Mouse (Mus musculus): ENCODE results near the gene Slc17a4.
A peak's percentile ranks its signal among the peaks of the same experiment; 100 is the strongest.

Slc17a4 gene

DNA sequence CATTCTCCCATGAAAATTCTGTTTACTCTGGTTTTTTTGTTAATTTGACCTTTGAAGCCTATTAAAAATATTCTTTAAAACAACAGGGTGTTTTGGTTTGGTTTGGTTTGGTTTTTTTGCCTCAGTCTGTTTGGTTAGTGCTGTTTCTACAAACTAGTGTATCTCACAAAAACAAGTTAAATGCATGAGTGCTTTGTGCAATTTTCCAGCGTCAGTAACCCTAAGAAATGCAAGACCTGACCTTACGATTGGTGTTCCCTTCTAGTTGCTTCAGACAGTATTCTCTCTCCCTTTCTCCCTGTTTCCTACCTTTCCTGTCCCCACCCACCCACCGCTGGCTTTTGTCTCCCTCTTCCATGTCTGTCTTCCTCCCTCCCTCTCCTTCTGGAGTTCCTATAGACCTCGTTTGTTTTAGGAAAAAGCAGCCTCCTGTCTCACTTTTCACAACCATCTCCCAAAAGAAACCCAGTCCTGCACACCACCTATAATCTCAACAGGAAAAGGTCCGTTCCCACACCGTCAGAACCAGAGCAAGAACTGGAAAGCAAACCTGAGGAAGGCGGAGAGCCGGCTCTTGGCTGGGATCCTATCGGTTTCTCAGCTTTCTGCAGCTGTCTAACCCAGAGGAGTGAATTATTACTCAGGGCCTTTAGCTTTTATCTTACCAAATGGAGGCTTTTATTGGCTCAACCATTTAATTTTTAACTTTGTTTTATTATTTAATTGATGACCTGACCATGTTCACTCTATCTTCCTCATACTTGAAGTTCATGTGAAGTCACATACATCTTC, at the start of gene Slc17a4:
Gene Slc17a4, minus strand, starts transcription at position 634 of the 792 bp plus-strand sequence.
- DNase-seq (ENCODE audit: low spot score in 2 of 2), result no peak

DNA sequence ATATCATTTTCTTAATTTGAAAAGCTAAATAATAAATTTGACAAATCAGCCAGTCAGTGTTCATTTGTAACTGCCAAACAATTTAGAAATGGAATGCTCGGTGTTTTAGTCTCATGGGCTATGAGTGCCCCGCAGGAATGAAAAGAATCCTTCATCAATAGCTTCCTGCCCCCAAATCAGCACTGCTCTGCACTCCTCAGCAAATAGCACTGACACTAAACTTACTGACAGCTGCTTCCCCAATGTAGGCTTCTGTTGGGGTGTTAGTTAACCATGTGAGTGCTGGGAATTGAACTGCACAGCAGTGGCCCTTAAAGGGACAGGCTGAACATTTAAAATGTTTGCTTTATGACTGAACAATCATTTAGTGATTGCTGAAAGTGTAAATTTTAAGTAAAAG, 45.0 kb upstream of the Slc17a4 start:
- DNase-seq (ENCODE audit: low spot score in 2 of 2), result no peak

DNA sequence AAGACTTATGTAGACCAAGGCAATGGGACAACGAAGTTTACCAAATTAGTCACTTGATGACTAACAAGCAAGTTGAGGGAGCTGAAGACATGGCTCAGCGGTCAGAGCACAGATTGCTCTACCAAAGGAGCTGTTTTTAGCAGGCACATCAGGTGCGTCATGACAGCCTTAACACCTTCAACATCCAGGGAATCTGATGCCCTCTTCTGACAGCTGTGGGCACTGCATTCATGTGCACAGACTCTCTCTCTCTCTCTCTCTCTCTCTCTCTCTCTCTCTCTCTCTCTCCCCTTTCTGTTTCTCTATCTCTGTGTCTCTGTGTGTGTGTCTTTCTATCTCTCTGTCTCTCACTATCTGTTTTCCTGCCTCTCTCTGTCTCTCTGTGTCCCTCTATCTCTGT, 36.1 kb upstream of the Slc17a4 start:
- no peak for DNase-seq (ENCODE audit: low spot score in 2 of 2)

DNA sequence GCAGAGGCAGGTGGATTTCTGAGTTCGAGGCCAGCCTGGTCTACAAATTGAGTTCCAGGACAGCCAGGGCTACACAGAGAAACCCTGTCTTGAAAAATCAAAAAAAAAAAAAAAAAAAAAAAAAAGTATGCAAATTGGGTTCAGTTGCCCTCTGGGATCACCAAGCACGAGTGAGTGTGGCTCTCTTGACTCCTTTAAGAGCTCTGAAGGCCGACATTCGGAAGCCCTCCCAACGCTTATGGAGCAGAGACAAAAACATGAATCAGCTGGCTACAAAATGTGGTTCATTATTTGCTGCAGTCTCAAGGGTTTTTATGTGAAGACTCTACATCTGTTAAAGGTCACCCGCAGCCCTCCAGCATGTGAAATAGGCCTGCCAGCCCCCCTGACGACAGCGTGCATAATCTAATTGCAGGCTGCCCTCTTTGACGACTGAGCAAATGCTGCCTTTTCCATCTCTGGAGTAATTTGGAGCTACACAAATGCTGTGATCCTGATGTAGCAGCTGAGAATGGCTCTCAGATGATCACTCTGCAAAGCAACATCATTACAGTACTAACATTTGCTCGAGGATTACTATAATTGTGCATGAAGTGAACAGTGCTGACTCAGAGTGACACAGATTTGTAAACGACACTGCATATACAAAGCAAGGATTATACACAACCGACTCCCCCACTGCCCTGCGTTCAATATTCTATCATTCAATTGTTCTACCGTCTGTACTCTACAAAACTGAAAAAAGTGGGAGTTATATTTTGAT, 34.9 kb upstream of the Slc17a4 start:
- peak in 1 of 2 experiments; percentile 37 for DNase-seq (ENCODE audit: low spot score in 2 of 2)

DNA sequence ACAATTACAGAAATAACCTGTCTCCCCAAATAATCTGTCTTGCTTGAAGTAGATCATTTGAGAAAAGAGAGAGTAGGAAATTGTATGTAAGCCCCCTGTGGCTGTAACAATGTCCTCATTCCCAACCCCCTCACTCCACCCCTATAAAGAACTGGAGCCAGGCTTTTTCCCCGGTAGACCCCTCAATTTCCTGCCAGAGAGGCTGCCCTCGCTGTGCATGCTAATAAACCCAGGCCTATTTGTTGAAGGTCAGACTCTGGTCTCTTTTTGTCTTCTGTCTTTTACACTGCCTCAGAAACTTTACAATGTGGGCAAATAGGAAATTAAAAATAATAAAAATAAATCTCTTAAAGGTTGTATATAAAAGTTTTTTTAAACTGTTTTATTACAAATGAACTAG, 31.4 kb upstream of the Slc17a4 start:
- no peak for DNase-seq (ENCODE audit: low spot score in 2 of 2)

DNA sequence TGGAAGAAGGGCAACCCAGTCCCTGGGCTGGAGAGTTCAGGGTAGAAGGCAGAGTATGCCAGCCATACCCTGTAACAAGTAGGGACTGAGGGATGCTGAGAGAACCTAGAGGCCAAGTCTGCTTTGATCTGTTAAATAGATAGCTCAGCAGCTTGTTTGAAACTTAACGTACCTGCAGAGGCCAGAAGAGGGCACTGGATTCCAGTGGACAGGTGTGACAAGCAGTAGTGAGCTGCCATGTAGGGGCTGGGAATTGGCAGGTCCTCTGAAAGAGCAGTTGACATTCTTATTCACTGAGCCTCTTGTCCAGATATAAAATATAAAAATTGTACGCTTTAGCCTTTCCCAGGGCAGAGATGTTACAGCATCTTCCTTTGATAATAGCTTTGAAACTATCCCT, 28.1 kb upstream of the Slc17a4 start:
- DNase-seq (ENCODE audit: low spot score in 2 of 2), result no peak

DNA sequence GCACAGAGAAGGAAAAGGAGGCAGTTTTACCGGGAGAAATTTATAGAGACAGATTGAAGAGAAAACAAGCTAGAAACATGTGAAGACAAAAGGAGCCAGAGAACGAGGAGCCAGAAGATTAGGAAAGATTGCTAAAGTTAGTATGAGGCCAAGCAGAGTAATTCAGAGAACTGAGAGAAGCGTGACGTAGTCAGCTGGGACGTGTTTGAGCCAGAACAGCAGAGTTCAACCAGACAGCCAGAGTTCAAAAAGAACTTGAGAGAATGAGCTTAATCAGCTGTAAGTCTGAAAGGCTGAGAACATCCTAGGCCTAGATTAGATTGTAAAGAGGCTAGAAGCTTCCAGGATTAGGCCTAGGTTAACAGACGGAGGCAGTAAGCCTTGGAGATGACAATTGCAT, 25.5 kb upstream of the Slc17a4 start:
- DNase-seq (ENCODE audit: low spot score in 2 of 2), result peak; percentile 39 to 43

DNA sequence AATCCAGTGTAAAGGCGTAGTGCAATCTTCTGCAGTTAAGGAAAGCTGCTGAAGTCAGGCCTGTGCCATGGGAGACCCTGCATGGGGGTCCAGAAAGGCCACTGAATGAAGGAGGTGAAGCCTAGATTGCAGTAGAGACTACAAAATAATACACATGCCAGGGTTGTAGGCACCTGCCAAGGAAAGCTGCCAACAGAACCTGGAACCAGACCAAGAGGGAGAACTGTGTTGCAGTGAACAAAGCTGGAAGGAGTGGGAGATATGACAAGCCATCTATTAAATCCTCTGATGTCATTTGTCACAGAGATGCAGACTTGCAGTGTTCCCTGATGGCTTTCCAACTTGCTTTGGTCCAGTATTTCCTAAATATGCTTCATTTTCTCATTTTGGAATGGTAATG, 23.9 kb upstream of the Slc17a4 start:
- no peak for DNase-seq (ENCODE audit: low spot score in 2 of 2)

DNA sequence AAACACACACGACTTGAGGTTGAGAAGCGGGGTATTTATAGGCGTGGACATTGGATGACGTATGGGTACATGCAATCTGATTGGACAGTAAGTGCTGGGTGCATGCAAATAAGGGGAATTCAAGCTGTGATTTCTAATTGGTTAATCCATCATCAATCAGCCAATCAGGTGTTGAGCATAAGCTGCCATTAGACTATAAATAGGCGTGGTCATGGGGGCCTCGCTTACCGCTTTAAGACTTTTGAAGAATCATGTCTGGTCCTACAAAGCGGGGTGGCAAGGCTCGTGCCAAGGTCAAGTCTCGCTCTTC, 19.4 kb upstream of the Slc17a4 start, which contains the start of gene Hist1h2aa:
Gene Hist1h2aa, plus strand, starts transcription at position 252 of the 310 bp plus-strand sequence.
- DNase-seq (ENCODE audit: low spot score in 2 of 2), result no peak

DNA sequence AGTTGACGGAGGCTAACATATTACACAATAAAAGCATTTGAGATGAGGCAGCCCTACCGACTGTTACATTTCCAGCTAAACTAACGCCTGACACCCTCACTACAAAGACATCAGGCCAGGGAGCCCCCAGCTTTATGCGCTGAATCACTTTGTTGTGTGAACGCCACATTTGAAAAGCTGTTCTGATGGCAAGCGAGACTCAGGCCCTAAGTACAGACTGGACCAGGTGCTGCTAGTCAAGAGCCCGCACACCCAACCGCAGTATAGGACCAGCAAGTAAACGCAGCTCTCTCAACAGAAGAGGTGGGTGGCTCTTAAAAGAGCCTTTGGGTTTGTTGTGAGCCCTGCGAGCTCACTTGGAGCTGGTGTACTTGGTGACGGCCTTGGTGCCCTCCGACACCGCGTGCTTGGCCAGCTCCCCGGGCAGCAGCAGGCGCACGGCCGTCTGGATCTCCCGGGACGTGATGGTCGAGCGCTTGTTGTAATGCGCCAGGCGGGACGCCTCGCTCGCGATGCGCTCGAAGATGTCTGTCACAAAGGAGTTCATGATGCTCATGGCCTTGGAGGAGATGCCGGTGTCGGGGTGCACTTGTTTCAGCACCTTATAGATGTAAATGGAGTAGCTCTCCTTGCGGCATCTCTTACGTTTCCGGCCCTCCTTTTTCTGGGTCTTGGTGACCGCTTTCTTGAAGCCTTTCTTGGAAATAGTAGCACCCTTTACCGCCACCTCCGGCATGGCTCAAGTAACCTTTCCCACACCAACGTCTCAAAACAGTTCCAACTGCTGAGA, 18.8 kb upstream of the Slc17a4 start, which contains the start of gene Hist1h2ba:
Gene Hist1h2ba, minus strand, starts transcription at position 736 of the 790 bp plus-strand sequence.
- no peak for DNase-seq (ENCODE audit: low spot score in 2 of 2)

DNA sequence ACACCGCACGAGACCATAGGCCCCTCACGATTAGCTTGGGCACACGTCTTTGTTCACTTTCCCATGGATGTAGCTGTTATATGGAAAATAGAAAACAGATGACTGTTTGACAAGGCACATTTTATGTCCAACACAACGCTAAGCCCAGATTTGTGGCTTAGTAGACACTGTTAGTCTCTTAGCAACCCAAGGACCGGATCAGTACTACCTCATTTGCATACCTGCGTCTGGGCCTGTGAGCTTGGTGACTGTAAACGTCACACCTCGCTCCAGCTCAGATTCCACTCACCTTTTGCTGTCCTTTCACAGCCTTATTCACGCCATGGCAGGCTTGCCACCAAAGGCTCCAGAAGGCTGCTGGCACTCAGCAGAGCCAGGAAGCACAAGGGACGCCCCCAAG, 16.1 kb upstream of the Slc17a4 start:
- no peak for DNase-seq (ENCODE audit: low spot score in 2 of 2)

DNA sequence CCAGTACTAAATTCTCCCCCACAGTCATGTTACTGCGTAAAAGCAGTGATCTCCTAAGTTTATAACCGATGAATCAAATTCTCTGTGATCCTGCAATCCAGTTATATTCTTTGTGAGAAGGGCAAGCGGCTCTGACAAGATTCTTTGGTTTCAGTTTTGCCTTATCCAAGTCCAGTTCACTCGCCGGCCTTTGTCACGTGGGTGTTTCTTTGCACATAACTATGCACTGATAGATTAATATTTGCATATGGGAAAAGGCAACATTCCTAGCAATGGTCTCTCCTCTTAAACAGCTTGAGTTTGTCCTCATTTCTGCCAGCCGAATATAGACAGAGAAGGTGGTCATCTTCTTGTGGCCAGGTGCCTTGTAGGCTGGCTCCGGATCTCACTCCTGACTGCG, 15.7 kb upstream of the Slc17a4 start:
- no peak for DNase-seq (ENCODE audit: low spot score in 2 of 2)

DNA sequence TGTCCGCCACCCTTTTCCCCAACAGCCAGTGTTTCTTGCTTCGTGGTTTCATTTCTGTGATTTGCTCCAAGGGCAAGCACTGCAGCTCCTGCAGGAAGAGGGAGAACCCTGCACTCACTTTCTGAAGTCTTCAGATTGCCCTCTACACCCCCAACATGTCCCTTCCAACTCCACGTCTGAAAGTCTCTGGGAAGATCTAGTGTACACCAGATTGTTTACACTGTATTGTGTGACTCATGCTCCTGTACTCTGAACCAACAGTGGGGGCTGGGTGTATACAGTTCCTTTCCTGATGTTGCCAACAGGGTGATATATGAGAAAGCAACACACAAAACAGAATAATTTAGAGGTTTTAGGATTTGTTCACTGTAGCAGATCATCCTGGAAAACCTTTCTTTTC, 13.8 kb upstream of the Slc17a4 start:
- no peak for DNase-seq (ENCODE audit: low spot score in 2 of 2)

DNA sequence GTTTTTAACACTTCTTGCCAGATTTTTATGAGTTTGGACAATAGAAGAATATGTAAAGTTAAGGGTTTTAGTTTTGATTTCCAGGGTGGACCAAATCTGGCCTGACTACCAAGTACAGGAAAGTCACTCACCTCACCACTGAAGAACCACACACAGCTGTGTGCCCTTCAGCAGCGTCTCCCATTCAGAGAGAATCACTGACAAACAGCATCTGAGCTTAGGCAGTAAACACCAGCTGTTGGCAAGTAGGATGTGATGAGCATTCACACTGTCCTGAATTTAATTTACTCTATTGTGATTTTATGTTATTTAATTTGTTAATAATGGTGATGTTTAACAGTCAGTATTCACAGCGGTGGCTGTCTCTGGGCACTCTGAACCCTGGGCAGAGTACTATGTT, 11.0 kb upstream of the Slc17a4 start:
- DNase-seq (ENCODE audit: low spot score in 2 of 2), result no peak

DNA sequence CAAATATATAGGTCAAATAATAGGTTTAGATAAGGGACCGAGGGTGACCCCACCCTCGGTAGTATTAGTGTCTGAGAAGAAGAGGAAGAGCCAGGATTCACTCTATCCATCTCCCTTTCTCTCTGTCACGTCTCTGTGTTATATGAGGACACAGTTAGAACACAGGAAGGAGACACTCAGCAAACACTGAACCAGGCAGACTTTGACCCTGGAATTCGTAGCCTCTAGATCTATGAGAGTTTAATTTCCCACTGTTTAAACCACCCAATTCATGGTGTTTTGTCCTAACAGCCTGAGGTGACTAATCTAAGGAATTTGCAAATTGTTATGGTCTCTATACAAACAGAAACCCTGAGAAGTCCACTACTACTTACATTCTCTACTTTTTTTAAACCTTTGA, 2.9 kb upstream of the Slc17a4 start:
- no peak for DNase-seq (ENCODE audit: low spot score in 2 of 2)

DNA sequence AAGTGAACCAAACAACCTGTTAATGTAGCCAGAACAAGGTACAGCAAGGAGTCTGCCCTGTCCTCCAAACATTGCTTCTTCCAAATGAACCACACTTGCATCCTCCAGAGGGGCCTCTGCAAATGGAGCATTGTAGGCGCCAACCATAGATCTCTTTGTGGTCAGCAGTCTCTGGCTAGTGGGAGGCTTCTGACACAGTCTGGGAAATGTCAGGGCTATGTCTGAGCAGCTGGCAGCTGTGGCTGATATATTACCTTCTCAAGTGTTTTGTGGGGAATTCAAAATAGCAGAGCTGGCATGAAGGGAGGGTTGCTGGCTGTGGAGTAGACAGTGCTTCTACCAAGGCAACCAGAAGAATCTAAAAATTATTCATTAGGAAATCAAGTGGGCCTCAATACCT, 1.3 kb upstream of the Slc17a4 start:
- DNase-seq (ENCODE audit: low spot score in 2 of 2), result no peak

DNA sequence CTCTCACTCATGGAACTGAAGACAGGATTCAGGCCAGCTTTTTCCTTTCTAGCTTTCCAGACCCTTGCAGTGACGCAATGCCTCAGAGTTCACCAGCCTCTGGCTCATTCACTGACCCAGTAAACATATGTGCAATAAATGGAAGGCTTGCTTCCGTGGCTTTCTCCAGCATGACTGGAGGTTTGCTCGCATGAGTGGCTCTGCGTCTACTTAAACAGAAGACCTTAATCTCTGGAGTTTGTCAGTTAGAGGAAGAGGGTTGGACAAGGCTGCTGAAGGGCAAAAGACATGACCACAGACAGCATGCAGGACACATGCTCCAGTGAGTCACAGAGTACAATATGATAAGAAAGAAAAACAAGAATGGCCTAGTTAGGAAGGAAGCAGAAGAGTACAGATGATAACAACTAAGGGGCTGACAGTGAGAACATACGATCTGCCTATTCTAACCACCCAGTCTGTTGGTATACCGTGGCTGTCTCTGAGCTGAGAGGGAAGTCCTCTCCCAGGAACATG, 960 bp downstream of the Slc17a4 start:
- peak; percentile 39 to 64 for DNase-seq (ENCODE audit: low spot score in 2 of 2)

DNA sequence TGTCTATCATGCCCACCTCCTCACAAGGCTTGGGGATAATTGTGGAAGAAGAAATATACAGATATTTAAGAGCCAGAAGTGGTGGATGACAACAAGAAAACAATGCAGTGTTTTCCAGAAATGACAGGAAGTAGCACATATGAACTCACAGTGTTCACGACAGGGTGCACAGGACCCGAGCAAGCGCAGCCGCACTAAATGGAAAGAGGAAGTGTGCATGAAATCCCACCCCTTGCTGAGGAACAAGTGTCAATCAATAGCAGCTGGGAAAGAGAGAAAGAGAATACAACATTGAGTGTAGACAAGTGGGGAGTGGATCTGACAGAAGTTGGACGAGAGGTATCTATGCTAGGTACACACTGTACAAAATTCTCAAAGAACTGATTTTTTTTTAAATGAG, 3.5 kb downstream of the Slc17a4 start:
- no peak for DNase-seq (ENCODE audit: low spot score in 2 of 2)

DNA sequence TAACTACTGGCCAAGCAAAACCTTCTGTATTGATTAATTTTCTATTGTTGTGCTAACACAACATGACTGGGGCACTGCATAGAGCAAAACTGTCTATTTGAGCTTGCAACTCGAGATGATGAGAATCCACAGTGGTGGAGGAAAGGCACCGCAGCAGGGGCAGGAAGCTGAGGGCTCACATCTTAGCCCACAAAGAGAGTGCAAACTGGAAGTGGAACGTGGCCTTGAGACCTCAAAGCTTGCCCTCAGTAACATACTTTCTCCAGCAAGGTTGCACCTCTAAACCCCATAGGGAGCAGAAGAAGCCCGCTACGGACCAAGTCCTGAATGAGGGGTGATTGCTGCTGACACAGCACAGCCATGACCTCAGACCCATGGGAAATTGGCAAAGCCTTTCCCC, 4.7 kb downstream of the Slc17a4 start:
- no peak for DNase-seq (ENCODE audit: low spot score in 2 of 2)

DNA sequence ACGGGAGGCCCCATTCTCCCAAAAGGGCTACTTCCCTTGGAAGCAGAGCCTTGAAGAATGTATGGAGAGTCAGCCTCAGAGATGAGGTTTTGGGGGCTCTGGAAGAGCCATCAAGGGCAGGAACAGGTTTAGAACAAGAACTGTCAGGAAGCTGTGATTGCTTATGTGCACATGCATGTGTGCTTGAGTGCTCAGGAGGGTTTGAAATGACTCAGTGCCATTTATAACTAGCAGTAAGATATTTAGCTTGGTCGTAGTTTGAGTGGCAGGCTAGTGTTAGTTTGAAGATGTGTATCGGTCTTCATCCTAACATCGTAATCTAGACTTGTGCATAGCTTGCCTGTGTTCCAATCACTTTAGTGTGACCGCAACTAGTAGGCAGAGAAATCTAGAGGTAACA, 7.9 kb downstream of the Slc17a4 start:
- no peak for DNase-seq (ENCODE audit: low spot score in 2 of 2)

DNA sequence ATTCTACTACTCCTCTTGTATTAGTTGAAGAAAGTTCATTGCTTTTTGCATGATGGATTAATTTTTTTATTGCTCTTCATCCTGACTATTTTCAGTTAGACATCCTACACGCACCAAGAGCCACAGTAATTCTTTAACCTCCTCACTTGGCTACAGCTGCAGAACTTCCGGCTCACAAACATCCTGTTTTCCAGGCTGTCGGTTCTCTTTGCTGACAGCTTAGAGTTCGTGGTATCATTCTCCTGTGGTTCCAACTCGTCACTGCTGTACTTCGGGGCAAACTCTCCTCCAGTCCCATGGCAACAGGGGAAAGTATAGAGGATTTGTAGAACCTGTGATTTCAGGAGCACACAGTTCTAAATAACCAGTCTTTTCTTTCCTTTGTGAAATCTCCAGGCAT, 16.6 kb downstream of the Slc17a4 start:
- no peak for DNase-seq (ENCODE audit: low spot score in 2 of 2)

DNA sequence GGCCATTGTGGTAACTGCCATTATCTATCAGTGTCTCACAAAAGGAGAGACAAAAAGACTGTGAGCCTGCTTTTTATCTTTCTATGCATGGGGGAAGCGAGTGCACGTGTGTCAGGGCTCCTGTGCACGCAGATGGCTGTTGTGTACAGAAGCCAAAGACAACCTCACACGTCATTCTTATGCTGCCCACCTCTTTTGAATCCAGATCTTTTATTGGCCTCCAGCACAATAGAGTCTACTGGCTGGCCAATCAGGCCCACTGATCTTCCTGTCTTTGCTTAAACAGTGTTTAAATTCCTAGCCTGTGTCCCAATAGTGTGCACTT, 21.6 kb downstream of the Slc17a4 start:
- DNase-seq (ENCODE audit: low spot score in 2 of 2), result no peak

All from heart, adult 9 months (tissue).